Mouse (Mus musculus) MEL (cell line): ENCODE data around the gene Sat2.
A peak's percentile ranks its signal among the peaks of the same experiment; 100 is the strongest.

Source experiments
- CTCF ChIP-seq, 3 experiments: IDR thresholded peaks in 2 of 3; conservative IDR thresholded peaks in 1 of 3; 2 replicates each; pipeline ENCODE4 v1.5.1; 2011 to 2012; ENCODE audit warnings: low read length in 3 of 3, low read depth in 2 of 3, mild to moderate bottlenecking in 2 of 3, improper control_type of control experiment in 1 of 3, inconsistent platforms in 1 of 3, mixed read lengths in 1 of 3, moderate library complexity in 1 of 3; ENCODE audit not compliant: control insufficient read depth in 1 of 3, insufficient read depth in 1 of 3, poor library complexity in 1 of 3, severe bottlenecking in 1 of 3
- ELF1 ChIP-seq: IDR thresholded peaks from 2 replicates; pipeline ENCODE4 v1.6.1; 2014; ENCODE audit warnings: low read depth, mild to moderate bottlenecking, inconsistent platforms, low read length, improper control_type of control experiment, moderate library complexity
- EP300 ChIP-seq, 2 experiments: IDR thresholded peaks; 2 replicates each; pipeline ENCODE4 v1.6.1; 2011; ENCODE audit warnings: improper control_type of control experiment in 2 of 2, low read length in 2 of 2, low read depth in 1 of 2, mild to moderate bottlenecking in 1 of 2
- ETS1 ChIP-seq: IDR thresholded peaks from 2 replicates; pipeline ENCODE4 v1.6.1; 2012; ENCODE audit warnings: low read depth, mild to moderate bottlenecking, inconsistent platforms, low read length, improper control_type of control experiment, moderate library complexity
- GATA1 ChIP-seq: IDR thresholded peaks from 2 replicates; pipeline ENCODE4 v1.6.1; 2011; ENCODE audit warnings: low read depth, low read length, improper control_type of control experiment
- HCFC1 ChIP-seq: IDR thresholded peaks from 2 replicates; pipeline ENCODE4 v1.6.1; 2012; ENCODE audit warnings: low read depth, mild to moderate bottlenecking, inconsistent platforms, low read length, improper control_type of control experiment, moderate library complexity
- KAT2A ChIP-seq: conservative IDR thresholded peaks from 2 replicates; pipeline ENCODE4 v1.6.1; 2012; ENCODE audit warnings: low read depth, low read length, improper control_type of control experiment, inconsistent platforms
- MAFK ChIP-seq: IDR thresholded peaks from 2 replicates; pipeline ENCODE4 v1.6.1; 2011; ENCODE audit warnings: low read depth, mild to moderate bottlenecking, low read length, improper control_type of control experiment, borderline replicate concordance
- MEF2A ChIP-seq: IDR thresholded peaks from 2 replicates; pipeline ENCODE4 v1.6.1; 2014; ENCODE audit warnings: low read depth, mild to moderate bottlenecking, inconsistent platforms, low read length, improper control_type of control experiment; ENCODE audit not compliant: poor library complexity, insufficient replicate concordance, severe bottlenecking; ENCODE audit errors: extremely low read depth
- POLR2A ChIP-seq, 2 experiments: IDR thresholded peaks; 2 replicates each; pipeline ENCODE4 v1.6.1; 2011 to 2012; ENCODE audit warnings: low read length in 2 of 2, mild to moderate bottlenecking in 2 of 2, control low read depth in 1 of 2, improper control_type of control experiment in 1 of 2, low read depth in 1 of 2, moderate library complexity in 1 of 2; ENCODE audit not compliant: control insufficient read depth in 1 of 2, insufficient read depth in 1 of 2, poor library complexity in 1 of 2
- POLR2AphosphoS2 ChIP-seq: IDR thresholded peaks from 2 replicates; pipeline ENCODE4 v1.6.1; 2011; ENCODE audit warnings: low read length, improper control_type of control experiment
- SMC3 ChIP-seq: IDR thresholded peaks from 2 replicates; pipeline ENCODE4 v1.6.1; 2011; ENCODE audit warnings: low read depth, low read length, improper control_type of control experiment
- ZNF384 ChIP-seq: IDR thresholded peaks from 2 replicates; pipeline ENCODE4 v1.6.1; 2012; ENCODE audit warnings: low read depth, mild to moderate bottlenecking, inconsistent platforms, low read length, improper control_type of control experiment

DNA sequence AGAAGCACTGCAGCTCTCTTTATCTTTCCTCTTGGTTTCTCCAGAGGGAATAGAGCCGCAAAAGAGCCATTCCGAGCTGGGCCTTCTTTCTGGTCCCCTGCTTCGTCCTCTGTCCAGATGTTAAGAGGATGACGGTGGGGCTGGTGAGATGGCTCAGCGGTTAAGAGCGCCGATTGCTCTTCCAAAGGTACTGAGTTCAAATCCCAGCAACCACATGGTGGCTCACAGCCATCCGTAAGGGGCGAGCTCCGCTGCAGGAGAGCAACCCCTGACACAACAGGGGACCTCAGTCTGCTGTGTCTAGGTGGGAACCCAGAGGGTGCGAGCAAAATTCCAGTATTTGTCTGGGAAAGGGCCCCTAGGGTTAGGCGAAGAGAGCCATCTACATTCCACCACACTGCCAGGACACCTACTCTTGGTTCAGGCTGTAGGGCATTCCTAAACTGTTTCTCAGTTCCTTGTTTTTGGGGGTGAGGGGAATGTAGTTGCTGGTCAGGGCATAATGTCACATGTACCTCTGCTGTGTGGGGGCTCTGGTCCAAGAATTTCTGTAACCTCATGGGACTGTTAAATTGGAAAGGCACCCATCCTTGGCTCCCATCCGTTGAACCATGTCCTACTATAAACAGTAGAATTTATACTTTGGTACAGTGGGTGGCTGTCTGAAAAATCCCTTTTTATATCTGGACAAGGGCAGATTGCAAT, 41.3 kb downstream of the Sat2 start:
- TF ChIP-seq ZNF384 (no peak), POLR2A (IDR thresholded peaks at IDR 0.05; ENCODE audit: control insufficient read depth in 1 of 2, insufficient read depth in 1 of 2, low read depth in 1 of 2, low read length in 2 of 2, poor library complexity in 1 of 2) (no peak), HCFC1 (no peak), MAFK (no peak), CTCF (IDR thresholded peaks at IDR 0.05 in 2 of 3, conservative IDR thresholded peaks at IDR 0.05 in 1 of 3; ENCODE audit: control insufficient read depth in 1 of 3, insufficient read depth in 1 of 3, low read depth in 2 of 3, low read length in 3 of 3, poor library complexity in 1 of 3, severe bottlenecking in 1 of 3) (no peak), EP300 (IDR thresholded peaks at IDR 0.05; ENCODE audit: low read depth in 1 of 2, low read length in 2 of 2) (no peak), KAT2A (no peak), MEF2A (no peak), GATA1 (no peak), ETS1 (no peak; the same call in 1 of the 2 replicates), POLR2AphosphoS2 (peak; percentile 3; the same call in 1 of the 2 replicates), SMC3 (no peak), ELF1 (no peak)
